Mouse (Mus musculus): ENCODE measurements around the gene Mrpl19.

DNA sequence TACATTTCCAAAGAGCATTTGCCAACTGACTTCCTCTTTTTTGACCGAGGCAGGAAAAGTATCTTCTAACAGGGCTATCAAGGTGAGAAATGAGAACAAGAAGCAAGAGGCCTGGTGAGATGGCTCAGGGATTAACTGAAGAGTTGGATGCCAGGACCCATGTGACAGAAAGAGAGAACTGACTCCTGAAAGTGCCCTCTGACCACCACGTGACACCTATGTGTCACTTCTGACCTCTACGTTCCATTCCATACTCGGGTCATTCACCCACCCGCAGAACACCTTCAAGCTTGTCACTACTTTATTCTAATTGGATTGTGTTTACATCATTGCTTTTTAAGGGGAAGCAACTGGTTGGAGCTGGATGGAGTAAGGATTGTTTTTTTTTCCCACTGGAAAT lies 20.8 kb upstream of the Mrpl19 start:
- TF ChIP-seq POLR2A (IDR thresholded peaks at IDR 0.05; ENCODE audit: insufficient read depth, low read length) (no peak), CTCF (IDR thresholded peaks at IDR 0.05; ENCODE audit: low read depth, low read length) (no peak)
